Mouse (Mus musculus): Measurements from ENCODE around the gene Brf1. TPM values are rescaled to one million over a fixed set of nuclear protein-coding genes. Genes with fewer than 3 reads are reported as not detected.

Gene Brf1
- polyA plus RNA-seq, 1 experiment = 24.7 TPM

DNA sequence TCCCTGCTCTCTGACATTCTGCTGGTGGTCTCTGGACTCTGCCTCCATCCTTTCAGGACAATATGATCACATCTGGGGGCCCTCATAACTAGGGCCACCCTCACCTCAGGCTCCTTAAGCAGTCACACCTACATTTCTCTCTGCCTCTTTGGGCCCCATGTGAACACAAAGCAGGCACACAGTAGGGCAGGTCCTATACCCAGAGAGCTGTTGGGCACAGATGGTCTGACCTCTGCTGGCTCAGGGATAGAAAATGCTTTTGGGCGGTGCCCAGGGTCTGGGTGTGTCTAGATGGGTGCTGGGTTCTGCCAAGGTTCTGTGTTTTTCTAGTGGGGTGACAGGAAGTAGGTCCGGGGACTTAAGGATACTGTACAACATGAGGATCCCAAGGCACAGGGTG, 56.8 kb downstream of the Brf1 start:
- no peaks in the 10 kb centered on the region for H3K27me3 ChIP-seq (ENCODE audit: control insufficient read depth, insufficient read depth, low read length, poor library complexity, severe bottlenecking)
- no peaks in the 10 kb centered on the region for H3K9me3 ChIP-seq (replicated peaks; ENCODE audit: control insufficient read depth, insufficient read depth, low read length, poor library complexity, severe bottlenecking)
- no peak overlapping the region for H3K4me3 ChIP-seq (ENCODE audit: low read depth, low read length)
- no peak overlapping the region for H3K9ac ChIP-seq (ENCODE audit: low read depth, poor library complexity, severe bottlenecking)
- TF ChIP-seq POLR2A (IDR thresholded peaks at IDR 0.05; ENCODE audit: insufficient read depth, low read length) (no peak), CTCF (IDR thresholded peaks at IDR 0.05; ENCODE audit: low read depth, low read length) (no peak), EP300 (IDR thresholded peaks at IDR 0.05; ENCODE audit: insufficient read depth, low read depth, low read length) (no peak)
- peaks cover 2% of the 10 kb centered on the region for H3K4me1 ChIP-seq (ENCODE audit: control insufficient read depth, insufficient read depth, low read length)
- H3K27ac ChIP-seq (ENCODE audit: insufficient read depth, low read length) = no peak overlapping the region
- no peaks in the 10 kb centered on the region for H3K36me3 ChIP-seq (ENCODE audit: control insufficient read depth, insufficient read depth, low read length, poor library complexity, severe bottlenecking)

DNA sequence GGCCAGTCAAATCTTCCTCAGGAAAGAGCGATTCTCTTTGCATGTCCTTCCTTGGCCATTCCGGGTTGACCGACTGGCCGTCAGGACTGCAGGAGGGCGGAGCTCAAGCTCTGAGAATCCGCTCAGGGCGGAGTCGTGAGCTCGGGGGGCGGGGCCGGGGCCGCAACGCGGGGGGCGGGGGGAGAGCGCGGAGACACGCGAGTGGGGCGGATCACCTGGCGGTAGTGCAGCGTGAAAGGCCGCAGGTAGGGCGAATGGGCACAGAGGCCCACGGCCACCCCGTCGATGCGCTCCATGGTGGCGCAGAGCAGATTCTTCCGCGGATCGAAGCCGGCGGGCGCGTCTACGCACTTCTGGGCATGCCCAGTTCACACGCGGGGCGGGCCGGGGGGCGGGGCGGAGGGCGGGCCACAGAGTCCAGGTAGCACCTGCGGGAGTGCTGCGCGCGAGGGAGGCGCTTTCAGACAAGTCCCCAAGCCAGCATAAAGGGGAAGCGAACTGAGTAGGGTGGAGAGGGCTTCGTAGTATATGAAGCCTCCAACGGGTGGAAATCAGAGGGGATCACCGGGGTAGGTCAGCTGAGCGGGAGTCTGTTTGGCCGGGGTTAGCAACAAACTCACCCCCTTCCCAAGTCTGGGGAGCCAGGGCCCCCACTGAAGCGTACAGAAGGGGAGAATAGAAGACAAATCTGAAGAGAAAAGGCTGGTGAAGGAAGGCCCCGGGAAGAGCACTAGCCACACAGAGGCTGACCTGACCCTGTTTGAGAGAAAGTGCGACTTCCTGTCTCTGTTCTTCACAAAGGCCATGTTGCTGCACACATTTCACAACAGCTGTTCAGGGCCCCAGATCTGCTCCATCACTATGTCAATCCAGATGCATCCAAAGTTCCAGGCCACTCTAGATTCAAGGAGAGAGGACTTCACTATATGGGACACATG, 58.5 kb downstream of the Brf1 start, which contains the start of gene Nudt14:
Nudt14 (minus strand) TSS at position 349 of the 938 bp plus-strand sequence.
- H3K9me3 ChIP-seq (replicated peaks; ENCODE audit: control insufficient read depth, insufficient read depth, low read length, poor library complexity, severe bottlenecking) = no peaks in the 10 kb centered on the region
- no peaks in the 10 kb centered on the region for H3K4me1 ChIP-seq (ENCODE audit: control insufficient read depth, insufficient read depth, low read length)
- no peaks in the 10 kb centered on the region for H3K36me3 ChIP-seq (ENCODE audit: control insufficient read depth, insufficient read depth, low read length, poor library complexity, severe bottlenecking)
- peak within 1 kb of the TSS; percentile 94 for H3K4me3 ChIP-seq (ENCODE audit: low read depth, low read length)
- TF ChIP-seq POLR2A (IDR thresholded peaks at IDR 0.05; ENCODE audit: insufficient read depth, low read length) (peak; percentile 60), EP300 (IDR thresholded peaks at IDR 0.05; ENCODE audit: insufficient read depth, low read depth, low read length) (no peak)
- H3K9ac ChIP-seq (ENCODE audit: low read depth, poor library complexity, severe bottlenecking) = peak within 1 kb of the TSS; percentile 88
- H3K27ac ChIP-seq (ENCODE audit: insufficient read depth, low read length) = no peak within 1 kb of the TSS
- H3K27me3 ChIP-seq (ENCODE audit: control insufficient read depth, insufficient read depth, low read length, poor library complexity, severe bottlenecking) = no peaks in the 10 kb centered on the region

DNA sequence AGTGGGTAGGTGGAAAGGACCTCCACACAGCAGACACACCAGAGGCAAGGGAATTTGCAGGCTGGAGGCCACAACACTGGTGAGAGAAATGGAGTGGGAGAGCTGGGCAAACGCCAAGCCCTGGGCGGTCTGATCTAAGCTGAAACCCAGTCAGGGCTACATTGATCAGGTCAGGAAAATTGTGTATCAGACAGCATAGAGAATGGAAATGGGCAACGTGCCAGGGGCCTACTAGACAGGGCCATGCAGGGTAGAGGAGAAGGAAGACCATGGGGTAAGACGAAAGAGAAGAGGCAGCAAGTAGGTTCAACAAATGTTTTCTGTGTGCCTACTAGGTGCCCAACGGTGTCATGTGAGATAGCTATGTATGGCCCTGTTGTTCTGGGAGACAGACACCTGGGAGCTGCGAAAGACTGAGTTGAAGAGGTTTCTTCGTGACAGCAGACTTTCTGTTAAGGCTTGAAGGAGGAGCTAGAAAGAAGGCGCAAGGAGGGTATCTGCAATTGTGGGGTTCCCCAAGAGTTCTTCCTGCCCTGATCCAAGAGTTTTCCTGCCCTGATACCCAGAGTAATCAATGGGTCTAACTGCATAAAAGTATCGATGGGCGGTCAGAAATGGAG, 59.2 kb downstream of the Brf1 start:
- no peak overlapping the region for H3K27ac ChIP-seq (ENCODE audit: insufficient read depth, low read length)
- peak overlapping the region; percentile 88 for H3K9ac ChIP-seq (ENCODE audit: low read depth, poor library complexity, severe bottlenecking)

DNA sequence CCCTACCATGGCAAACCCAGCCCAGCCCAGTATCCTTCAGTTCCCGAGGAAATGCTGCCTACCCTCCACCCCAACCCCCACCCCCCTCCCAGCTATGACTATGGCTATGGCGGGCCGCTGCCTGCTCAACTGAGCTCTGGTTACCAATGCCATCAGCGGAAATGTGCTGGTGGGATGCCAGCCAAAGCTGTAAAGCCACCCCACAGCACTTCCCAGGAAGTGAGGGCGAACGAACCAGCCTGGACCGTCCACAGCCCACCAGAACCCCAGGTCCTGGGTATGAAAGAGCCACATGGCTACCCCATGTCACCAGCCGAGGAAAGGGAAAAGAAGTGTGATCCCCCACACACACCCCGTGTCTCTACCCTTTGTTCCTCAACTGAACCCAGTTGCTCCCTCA, 59.8 kb downstream of the Brf1 start:
- Histone ChIP-seq H3K36me3 (ENCODE audit: control insufficient read depth, insufficient read depth, low read length, poor library complexity, severe bottlenecking) (no peaks in the 10 kb centered on the region), H3K4me1 (ENCODE audit: control insufficient read depth, insufficient read depth, low read length) (no peaks in the 10 kb centered on the region), H3K9me3 (replicated peaks; ENCODE audit: control insufficient read depth, insufficient read depth, low read length, poor library complexity, severe bottlenecking) (no peaks in the 10 kb centered on the region), H3K27ac (ENCODE audit: insufficient read depth, low read length) (no peak overlapping the region), H3K9ac (ENCODE audit: low read depth, poor library complexity, severe bottlenecking) (no peak overlapping the region), H3K4me3 (ENCODE audit: low read depth, low read length) (no peak overlapping the region), H3K27me3 (ENCODE audit: control insufficient read depth, insufficient read depth, low read length, poor library complexity, severe bottlenecking) (no peaks in the 10 kb centered on the region)
- TF ChIP-seq CTCF (IDR thresholded peaks at IDR 0.05; ENCODE audit: low read depth, low read length) (no peak), EP300 (IDR thresholded peaks at IDR 0.05; ENCODE audit: insufficient read depth, low read depth, low read length) (no peak), POLR2A (IDR thresholded peaks at IDR 0.05; ENCODE audit: insufficient read depth, low read length) (no peak)

More for the DNA sequence above, 59.2 kb downstream of the Brf1 start:
- Histone ChIP-seq H3K9me3 (replicated peaks; ENCODE audit: control insufficient read depth, insufficient read depth, low read length, poor library complexity, severe bottlenecking) (no peaks in the 10 kb centered on the region), H3K4me3 (ENCODE audit: low read depth, low read length) (peak overlapping the region; percentile 94), H3K27me3 (ENCODE audit: control insufficient read depth, insufficient read depth, low read length, poor library complexity, severe bottlenecking) (no peaks in the 10 kb centered on the region), H3K4me1 (ENCODE audit: control insufficient read depth, insufficient read depth, low read length) (no peaks in the 10 kb centered on the region), H3K36me3 (ENCODE audit: control insufficient read depth, insufficient read depth, low read length, poor library complexity, severe bottlenecking) (no peaks in the 10 kb centered on the region)
- TF ChIP-seq POLR2A (IDR thresholded peaks at IDR 0.05; ENCODE audit: insufficient read depth, low read length) (no peak), CTCF (IDR thresholded peaks at IDR 0.05; ENCODE audit: low read depth, low read length) (no peak), EP300 (IDR thresholded peaks at IDR 0.05; ENCODE audit: insufficient read depth, low read depth, low read length) (no peak)

DNA sequence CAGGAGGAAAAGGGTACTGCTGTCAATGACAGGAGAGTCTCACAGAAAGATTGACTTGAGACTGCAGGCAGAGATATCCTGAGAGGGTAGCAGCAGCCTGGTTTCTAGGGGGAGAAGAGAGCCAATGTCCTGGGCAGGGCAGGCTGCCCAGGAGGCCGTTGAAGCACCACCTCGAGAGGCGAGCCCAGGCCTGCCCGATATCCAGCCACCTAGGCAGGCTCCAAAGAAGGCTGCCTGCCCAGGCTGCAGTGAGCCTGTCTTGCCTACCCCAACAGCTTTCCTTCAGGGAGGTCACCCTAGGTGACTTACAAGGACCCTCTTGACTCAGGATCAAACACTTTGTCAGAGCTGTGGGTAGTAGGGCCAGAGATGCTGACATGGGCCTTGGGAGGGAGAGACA, 60.3 kb downstream of the Brf1 start:
- Histone ChIP-seq H3K27ac (ENCODE audit: insufficient read depth, low read length) (no peak overlapping the region), H3K4me1 (ENCODE audit: control insufficient read depth, insufficient read depth, low read length) (no peaks in the 10 kb centered on the region), H3K4me3 (ENCODE audit: low read depth, low read length) (no peak overlapping the region)

More for the DNA sequence above, 60.3 kb downstream of the Brf1 start:
- no peaks in the 10 kb centered on the region for H3K27me3 ChIP-seq (ENCODE audit: control insufficient read depth, insufficient read depth, low read length, poor library complexity, severe bottlenecking)
- TF ChIP-seq CTCF (IDR thresholded peaks at IDR 0.05; ENCODE audit: low read depth, low read length) = no peak
- no peak for TF ChIP-seq POLR2A (IDR thresholded peaks at IDR 0.05; ENCODE audit: insufficient read depth, low read length)
- no peak for TF ChIP-seq EP300 (IDR thresholded peaks at IDR 0.05; ENCODE audit: insufficient read depth, low read depth, low read length)
- no peak overlapping the region for H3K9ac ChIP-seq (ENCODE audit: low read depth, poor library complexity, severe bottlenecking)
- H3K9me3 ChIP-seq (replicated peaks; ENCODE audit: control insufficient read depth, insufficient read depth, low read length, poor library complexity, severe bottlenecking) = no peaks in the 10 kb centered on the region
- H3K36me3 ChIP-seq (ENCODE audit: control insufficient read depth, insufficient read depth, low read length, poor library complexity, severe bottlenecking) = no peaks in the 10 kb centered on the region
